Mouse (Mus musculus): ENCODE data around the gene Tbc1d30.

The Tbc1d30 gene

GRCm38 (mm10) chr10:121227403-121227802 lies 123.7 kb downstream of the Tbc1d30 start:
- DNase-seq (ENCODE audit: low spot score in 2 of 2), result no peak

GRCm38 (mm10) chr10:121225636-121226035 lies 125.4 kb downstream of the Tbc1d30 start:
- no peak for DNase-seq (ENCODE audit: low spot score in 2 of 2)

GRCm38 (mm10) chr10:121222881-121223280 lies 128.2 kb downstream of the Tbc1d30 start:
- no peak for DNase-seq (ENCODE audit: low spot score in 2 of 2)

- no peak for DNase-seq (ENCODE audit: low spot score in 2 of 2)
Measured at GRCm38 (mm10) chr10:121218616-121219015, 132.5 kb downstream of the Tbc1d30 start.

- no peak for DNase-seq (ENCODE audit: low spot score in 2 of 2)
Measured at GRCm38 (mm10) chr10:121216804-121217203, 134.3 kb downstream of the Tbc1d30 start.

Data from spleen, postnatal 36 days (tissue).